Mouse (Mus musculus) kidney, postnatal 10 days (tissue): Measurements from ENCODE around the gene Ddah2.
A peak's percentile ranks its signal among the peaks of the same experiment; 100 is the strongest.

Source experiments
- DNase-seq: peaks from one replicate; pipeline ENCODE4 v3.0.0; 2021; ENCODE audit warnings: mixed read lengths

Ddah2 gene

DNA sequence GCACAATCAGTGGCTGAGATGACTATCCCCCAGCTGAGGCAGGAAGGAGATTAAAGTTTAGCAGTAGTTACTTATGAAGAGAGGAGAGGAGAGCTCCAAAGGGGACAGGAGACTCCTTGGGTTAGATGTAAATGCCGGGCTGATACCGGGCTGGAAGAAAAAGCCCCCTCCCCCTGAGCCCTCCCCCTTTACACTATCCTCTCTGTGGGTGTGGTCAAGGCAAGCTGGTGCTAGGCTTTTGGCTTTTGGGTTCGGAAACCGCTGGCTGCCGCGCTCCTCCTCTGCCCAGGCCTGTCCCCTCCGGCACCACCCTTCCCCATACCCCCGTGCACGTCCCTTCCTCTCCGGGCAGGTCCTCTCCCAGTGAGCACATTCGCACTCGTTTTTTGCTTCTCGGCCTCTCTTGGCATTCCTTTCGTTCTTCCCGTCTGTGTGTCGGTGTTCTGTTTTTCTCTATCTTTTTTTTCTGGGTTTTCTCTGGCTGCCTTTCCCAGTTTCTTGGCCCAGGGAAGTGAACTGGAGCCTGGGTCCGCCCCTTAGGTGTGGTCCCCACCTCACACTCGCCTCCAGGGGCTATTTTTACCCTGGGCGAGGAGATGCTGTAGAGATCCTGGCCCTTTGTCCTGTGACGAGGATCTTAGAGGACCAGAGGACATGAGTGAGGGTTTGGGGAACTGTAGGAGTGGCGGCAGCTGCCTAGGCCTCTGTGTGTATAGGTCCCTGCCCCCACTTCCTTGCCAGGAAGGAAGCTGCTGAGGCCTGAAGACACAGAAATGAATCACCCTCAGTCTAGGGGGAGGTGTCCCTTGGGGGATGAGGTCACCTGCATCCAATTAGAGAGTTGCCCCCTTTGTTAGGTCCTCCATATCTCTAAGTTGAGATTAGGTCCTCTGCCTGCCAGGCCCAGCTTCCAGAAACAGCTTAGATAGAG lies 7.4 kb upstream of the Ddah2 start:
- peak; percentile 86 for DNase-seq

DNA sequence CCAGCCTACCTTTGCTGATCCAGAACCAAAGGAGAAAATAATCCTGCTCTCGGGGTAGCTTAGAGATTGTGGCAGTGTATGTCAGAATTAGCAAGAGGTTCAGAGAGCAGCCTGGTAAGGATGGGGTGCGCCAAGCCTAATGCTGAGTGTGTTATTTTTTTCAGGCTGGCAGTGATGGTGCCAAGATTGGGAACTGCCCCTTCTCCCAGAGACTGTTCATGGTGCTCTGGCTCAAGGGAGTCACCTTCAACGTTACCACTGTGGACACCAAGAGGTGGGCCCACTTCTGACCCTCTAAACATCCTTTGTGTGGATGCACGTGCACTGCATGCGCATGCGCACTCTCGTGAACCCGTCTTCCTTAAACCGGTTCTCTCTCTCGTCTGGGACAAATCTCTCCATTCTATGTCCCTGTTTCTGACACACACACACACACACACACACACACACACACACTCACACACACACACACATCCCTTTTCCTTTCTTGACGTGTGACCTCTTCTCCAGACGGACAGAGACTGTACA lies 6.5 kb upstream of the Ddah2 start:
- DNase-seq = no peak

DNA sequence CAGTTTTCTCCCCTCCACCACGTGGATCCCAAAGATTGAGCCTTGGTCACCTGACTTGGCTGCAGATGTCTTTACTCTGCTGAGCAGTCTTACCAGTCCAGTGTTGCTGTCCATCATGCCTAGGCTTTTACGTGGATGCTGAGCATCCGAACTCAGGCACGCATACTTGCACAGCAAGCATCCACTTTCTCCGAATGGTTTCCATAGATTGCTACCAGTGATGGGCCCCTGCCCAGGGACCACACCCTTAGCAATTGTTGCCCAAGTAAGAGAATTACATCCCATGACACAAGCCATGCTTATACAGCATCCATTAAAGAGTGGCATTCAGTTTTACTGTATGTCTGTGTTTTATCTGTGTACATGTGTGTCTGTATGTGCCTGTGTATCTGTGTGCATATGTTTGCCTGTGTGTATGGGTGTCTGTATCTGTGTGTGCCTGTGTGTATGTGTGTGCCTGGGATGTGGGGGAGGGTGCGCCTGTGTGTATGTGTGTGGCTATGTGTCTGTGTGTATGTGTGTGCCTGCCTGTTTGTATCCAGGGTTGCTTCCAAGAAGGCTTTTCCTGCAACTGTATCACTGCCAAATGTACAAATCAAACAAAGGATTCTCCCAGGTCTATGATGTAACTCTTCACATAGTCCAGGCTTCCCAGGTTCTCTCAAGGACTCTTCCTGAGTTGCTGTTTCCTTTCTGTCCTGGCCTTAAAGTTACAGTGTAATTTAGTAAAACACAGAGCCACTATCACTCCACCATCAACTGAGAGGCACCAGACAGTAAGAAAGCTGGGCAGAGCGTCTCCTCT lies 2.9 kb upstream of the Ddah2 start:
- peak; percentile 38 for DNase-seq

DNA sequence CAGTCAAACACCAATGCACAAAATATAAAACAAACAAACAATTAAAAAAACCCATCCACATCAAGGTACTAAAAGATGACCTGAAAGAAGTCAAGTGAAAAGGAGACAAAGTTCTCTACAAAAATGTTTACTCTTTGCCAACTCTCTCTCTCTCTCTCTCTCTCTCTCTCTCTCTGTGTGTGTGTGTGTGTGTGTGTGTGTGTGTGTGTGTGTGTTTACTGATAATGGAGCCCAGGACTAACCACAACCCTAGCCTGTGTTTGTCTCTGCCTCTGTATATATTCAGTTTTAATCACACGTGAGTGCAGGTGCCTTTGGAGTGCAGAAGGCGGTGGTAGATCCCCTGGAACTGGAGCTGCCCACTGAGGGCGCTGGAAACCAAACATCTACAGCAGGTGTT lies 1.7 kb upstream of the Ddah2 start:
- DNase-seq = no peak

DNA sequence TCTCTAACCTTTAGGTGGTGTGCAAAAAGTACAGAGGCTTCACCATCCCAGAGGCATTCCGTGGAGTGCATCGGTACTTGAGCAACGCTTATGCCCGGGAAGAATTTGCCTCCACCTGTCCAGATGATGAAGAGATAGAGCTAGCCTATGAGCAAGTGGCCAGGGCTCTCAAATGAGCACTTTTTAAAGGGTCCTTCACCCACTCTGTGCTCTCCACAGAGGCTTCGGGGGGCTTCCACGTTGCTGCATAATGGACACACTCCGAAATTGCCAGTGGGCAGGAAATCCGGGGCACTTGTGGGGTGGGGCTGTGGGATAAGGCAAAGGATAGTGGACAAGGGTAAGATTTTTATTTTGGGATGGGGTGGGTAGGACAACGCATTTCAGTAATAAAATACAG lies 519 bp upstream of the Ddah2 start:
- DNase-seq = peak; percentile 33

DNA sequence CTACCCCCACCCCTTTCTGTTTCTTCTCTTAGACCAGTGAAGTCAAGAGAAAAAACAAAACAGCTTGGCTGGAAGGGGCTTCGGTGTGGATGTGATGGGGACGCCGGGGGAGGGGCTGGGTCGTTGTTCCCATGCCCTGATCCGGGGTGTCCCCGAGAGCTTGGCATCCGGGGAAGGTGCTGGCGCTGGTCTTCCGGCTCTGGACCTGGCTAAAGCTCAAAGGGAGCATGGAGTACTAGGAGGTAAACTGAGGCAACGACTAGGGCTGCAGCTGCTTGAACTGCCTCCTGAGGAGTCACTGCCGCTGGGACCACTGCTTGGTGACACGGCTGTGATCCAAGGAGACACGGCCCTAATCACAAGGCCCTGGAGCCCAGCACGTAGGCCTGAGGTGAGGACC lies 1.2 kb downstream of the Ddah2 start:
- DNase-seq = peak; percentile 43

DNA sequence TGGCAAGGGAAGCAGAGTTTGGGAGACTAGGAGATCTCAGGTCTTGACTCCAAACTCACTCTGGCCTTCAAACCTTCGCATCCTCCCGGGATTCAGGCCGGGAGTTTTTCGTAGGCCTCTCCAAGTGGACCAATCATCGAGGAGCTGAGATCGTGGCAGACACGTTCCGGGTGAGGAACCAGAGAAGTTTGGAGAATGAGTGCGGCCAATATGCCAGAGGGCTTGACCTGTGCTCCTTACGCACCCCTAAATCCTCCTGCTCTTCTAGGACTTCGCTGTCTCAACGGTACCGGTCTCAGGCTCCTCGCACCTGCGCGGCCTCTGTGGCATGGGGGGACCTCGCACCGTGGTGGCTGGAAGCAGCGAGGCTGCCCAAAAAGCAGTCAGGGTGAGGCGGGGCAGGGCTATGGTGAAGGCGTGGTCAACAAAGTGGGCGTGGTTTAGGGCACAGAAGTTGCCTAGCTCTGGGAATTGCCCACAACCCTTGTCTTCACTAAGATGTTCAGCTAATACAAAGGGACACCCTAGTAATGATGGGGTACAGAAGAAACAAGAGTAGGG lies 2.0 kb downstream of the Ddah2 start:
- DNase-seq = peak; percentile 65

DNA sequence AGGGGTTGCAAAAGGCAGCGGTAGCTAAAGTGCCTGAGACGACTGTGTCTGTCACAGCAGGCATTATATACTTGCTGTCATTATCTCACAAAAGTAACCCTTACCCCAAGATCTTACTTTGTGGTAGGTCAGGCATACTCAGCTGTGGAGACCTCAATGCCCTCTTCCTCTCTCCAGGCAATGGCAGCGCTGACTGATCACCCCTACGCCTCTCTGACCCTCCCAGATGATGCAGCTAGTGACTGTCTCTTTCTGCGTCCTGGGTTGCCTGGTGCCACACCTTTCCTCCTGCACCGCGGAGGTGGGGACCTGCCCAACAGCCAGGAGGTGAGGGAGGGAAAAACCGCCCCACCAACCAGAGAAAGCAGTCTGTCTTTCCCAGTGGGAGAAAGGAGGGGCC lies 2.5 kb downstream of the Ddah2 start:
- DNase-seq = no peak

DNA sequence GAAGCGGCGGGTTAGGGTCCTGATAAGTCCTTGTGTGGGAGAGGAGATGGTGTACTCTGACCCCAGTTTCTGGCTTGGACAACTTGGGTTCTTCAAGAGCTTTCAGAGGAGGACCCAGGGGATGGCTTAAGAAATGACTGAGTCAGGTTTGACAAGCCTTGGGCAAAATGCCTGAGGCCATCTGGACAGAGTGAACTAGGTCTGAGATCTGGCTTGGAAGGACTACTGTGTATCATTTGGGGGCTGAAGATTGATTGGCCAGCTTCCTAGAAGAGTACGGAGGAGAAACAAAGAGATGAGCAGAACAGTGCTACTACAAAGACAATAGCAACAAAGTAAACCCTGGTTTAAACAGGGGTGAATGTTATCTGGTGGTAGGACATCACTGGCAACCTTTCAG lies 4.6 kb downstream of the Ddah2 start:
- peak; percentile 36 for DNase-seq

DNA sequence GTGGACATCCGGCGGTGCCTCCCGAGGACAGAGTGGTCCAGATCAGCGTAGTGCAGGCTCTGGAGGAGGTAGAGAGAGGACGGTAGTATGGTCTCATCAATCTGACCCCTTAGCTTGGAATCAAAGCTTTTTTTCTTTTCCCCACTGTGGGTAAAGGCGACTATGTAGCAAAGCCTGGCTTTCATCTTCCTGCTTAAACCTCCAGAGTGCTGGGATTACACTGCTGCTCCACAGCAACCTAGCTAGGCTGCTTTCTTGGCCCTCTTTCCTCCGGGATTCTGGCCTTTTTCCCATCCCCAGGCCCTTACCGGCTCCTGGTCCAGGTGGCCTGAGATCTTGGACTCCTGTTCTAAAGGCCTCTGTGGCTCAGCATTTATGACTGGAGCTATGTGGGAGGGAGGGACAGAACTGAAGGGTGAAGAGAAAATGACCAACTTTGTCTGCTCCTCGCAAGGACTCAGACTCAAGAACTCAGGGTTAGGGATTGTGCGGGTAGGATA lies 5.6 kb downstream of the Ddah2 start:
- peak; percentile 33 for DNase-seq

DNA sequence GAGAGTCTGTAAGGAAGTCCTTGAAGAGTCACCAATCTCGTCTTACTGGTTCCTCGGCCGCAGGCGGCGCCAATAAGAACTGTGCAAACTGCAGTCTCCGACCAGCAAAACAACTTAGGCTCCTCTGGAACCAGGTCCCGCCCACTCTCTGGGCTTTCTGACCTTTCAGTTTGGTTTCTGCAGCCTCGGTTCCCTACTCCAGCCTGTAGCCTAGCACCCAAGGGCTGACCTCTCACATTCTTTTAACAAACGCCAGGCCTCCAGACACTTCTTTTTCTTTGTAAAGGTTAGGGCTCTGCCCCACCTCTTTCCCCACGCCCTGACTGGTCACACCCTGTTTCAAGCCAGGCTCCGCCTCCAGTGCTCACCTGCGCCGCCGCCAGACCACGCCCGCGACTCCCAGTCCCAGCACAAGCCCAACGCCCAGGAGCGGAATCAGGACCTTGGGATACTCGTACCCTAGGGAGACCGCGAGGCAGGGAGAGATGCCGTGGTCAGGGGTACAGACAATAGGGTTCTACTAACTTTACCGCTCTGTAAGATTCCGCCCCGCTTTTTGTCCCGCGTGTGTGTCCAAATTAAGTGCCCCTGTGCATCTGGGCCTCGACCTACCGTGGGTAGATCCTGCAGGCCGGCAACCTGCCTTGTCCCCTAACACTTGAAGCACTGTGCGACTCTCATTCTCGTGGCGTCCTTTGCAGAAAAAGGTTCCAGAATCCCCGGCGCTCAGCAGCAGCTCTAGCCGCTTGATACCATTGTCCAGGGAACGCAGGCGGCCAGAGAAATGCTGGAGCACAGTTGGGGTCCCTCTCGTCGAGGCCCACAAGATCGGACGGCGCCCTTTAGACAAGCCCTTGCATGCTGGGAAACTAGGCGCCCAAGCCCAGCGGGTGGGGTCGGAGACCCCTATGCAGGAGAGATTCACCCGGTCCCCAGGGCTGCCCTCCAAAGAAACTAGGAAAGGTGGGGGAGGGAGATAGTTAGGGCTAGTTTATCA lies 6.4 kb downstream of the Ddah2 start, which contains the start of gene Ly6g6c:
Gene Ly6g6c (plus strand): TSS at position 438 of the 997 bp plus-strand sequence.
- DNase-seq = peak; percentile 85

DNA sequence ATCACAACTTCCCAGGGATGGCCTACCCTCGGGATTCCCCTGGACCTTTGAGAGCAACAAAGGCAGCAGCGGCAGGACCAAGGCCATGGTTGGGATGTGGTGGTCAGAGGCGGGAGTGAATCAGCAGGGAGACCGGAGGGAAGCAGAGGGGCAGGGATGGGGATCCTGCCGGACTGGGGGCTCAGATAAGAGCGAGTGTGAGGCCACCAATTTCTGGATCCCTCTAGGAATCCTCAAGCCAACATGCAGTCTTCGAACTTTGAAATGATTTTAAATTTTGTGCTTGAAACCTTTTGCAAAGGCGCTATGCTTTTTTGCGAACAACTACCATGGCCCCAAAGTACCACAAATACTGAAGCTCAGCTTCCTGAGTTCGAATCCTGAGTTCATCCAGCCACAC lies 7.2 kb downstream of the Ddah2 start, which contains the start of gene Mpig6b:
Gene Mpig6b (minus strand): TSS at position 101 of the 400 bp plus-strand sequence.
- no peak for DNase-seq

DNA sequence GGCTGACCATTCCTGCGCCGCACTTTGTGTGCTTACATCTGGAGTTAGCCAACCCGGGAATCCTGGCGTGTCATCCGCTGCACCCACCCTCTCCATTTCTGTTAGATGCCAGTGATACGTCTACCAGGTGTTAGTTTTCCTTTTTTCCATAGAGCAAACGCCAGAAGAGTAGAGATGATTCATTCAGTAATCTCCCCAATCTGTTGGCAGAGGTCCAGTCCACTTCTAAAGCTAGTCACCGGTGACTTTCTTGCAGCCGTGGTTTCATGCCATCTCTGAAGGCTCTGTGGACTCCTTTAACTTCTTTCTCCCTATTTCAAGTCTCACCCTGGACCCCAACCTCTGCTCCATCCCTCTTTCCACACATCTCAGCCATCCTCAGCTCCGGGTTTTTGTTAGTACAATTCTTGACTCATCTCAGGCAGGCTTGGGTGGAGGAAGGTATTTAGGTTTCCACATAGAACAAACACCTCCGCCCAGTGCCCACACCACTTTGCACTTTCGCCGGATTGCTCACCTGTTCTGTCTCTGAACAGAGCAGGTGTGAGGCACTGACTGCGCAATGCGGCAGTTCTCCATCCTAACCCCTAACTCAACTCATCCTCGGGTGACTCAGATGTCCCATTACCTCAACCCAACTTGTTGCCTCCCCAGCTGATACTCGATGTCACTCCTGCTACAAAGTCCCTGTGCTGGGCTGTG lies 9.5 kb downstream of the Ddah2 start:
- DNase-seq = no peak

DNA sequence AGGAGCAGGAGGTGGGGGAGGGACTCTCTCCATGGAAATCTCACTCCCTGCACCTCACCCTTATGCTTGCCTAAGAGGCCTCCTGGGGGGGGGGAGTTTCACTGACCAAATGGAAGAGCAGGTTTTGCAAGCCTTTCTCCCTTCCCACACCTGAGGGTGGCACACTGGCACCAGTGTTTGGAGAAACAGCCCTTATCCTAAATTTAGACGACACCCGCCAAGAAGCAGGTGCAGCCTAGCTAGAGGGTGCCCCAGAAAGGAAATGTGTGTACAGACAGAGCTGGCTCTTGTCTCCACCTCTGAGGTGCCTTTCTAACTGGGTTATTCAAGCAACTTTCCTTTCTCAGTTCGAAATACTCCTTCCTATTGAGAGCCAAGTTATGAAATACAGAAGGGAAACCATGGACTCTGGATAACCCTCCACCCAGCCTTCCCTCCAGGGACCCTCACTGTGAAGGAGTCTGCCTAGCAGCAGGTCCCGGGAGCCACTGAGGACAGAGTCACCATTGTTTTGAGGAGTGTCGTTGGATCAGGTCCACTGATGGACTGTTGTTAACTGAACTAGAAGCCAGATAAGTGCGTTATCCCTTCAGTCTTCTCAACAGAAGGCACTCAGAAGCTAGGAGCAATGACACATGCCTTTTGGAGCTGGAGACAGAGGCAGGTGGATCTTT lies 11.9 kb downstream of the Ddah2 start:
- DNase-seq = no peak

DNA sequence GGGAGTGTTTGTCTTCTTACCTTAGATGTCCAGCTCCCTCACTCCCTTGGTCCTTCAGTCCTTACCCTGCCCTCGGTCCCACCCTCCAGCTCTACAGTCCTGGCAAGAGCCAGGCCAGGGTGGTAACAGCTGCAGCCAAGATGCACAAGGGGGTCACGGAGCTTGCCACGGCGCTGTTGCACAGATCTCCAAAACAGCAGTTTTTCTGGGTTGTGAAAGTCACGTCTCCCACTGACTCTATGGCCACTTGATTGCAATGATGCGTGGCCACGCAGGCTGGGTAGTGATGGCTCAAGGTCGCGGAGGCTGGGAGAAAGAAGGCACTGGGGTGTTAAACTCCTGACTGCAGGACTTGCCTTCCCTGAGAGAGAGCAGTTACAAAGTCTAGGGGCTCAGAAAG lies 12.6 kb downstream of the Ddah2 start:
- no peak for DNase-seq

DNA sequence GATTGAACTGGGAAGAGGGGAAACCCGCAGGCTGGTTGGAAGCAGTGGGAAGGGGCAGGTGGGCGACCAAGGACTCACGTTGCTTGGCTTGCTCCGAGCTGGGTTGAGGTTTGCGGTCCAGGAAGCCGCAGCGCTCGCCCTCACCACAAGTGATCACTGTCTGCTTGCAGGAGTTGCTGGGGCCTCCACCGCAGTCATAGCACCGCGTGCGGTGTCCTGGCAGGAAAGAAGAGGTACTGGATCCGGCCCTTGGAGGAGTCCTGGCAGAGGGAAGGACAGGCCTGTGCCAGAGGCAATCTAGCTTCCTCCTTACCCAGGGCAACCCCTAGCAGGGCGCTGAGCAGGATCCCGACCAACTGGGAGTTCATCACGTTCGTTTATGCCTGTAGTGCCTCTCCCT lies 15.3 kb downstream of the Ddah2 start:
- DNase-seq = no peak

DNA sequence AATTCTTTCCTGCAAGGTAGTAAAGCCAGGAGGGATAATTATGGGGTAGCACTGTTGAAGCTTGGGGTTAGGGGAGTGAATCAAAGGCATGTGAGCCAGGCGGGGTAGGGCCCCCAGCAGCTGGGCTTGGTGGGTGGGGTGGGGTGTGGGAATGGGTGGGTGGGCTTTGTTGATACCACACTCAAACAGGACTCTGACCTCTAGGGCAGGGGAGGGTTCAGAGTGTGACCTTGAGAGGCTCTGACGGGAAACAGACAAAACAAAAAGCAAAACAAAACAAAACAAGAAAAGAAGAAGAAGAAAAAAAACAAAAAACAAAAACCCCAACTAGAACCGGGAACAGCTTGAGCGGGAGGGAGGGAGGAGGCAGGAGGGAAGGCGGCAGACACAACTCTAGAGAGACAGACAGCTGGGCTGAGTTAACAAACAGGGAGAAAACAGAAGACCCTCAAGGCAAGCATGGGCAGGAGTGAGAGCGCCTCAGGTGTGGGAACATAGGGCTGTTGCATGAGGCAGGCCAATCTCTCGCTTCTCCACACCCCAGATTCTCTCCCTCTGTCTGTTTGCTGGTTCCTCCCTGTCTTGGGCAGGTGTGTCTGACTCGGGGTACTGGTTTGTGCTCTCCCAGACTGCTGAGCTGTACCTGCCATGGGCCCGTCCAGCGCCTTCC lies 17.8 kb downstream of the Ddah2 start, which contains the start of gene Ly6g6e:
Gene Ly6g6e (plus strand): TSS at position 396 of the 670 bp plus-strand sequence.
- no peak for DNase-seq

DNA sequence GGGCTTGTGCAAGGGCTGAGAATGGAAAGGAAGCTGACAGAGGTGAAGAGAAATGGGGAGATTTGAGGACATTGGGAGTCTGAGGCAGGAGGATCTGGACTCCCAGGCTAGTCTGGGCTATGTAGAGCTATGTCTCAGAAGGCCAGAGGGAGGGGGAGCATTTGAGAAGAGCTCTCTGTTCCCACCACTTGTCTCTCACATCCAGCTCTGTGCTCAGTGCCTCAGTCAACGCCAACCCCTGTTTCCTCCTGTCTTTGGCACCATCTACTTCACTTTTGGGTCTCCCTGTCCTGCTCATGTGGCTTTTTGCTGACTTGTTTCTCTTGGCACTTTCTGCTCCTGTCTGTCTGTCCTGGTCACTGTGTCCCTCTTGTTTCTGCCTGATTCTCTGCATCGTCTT lies 18.4 kb downstream of the Ddah2 start:
- DNase-seq = no peak

DNA sequence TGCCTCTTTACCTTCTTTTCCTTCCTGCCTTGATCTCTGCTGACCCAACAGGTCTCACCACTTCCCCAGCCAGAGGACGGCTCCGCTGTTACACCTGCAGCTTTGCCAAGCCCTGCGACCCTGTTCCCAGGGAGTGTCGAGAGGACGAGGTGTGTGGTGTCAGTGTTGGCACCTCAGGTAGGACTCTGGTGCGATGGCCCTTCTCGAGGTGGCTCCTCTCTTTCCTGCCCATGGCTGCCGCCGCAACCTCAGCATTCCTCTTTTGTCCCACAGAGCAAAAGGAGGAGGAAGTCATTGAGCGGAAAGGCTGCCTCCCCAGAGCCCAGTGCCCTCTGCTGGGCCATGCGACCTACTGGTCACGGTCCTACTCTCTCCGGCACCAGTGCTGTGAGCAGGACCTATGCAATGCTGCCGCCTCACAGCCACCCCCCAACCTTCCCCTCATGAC lies 19.0 kb downstream of the Ddah2 start, which contains the start of gene Ly6g6d:
Gene Ly6g6d (minus strand): TSS at position 280 of the 448 bp plus-strand sequence.
- DNase-seq = peak; percentile 81
